Mouse (Mus musculus) T-cell, adult 2 months (primary cell): ENCODE results near the gene Gm20708.
"Not testable (repeated sequence)": the region's sequence is repeated elsewhere in the genome, so short reads cannot be mapped to it uniquely, and the experiment has no call there.

Source experiments
- DNase-seq: peaks from one replicate; pipeline ENCODE4 v3.0.0; 2022; ENCODE audit warnings: low spot score

Gene Gm20708

GRCm38 (mm10) chr11:117781199-117781821 lies 28.2 kb upstream of the Gm20708 start:
- DNase-seq = peak; percentile 68

- peak; percentile 84 for DNase-seq
Observed at GRCm38 (mm10) chr11:117781993-117782704, 27.3 kb upstream of the Gm20708 start, which contains the start of the genes Tmc8 and Tmc6. Gene Tmc8, plus strand, starts transcription at chr11:117782076. Gene Tmc6, minus strand, starts transcription at chr11:117782198.

- DNase-seq = no peak
Observed at GRCm38 (mm10) chr11:117782705-117783034, 26.8 kb upstream of the Gm20708 start.

- DNase-seq = peak; percentile 80
Observed at GRCm38 (mm10) chr11:117783089-117783488, 26.4 kb upstream of the Gm20708 start.

GRCm38 (mm10) chr11:117783683-117784309 lies 25.7 kb upstream of the Gm20708 start:
- DNase-seq = no peak

GRCm38 (mm10) chr11:117786294-117786693 lies 23.2 kb upstream of the Gm20708 start:
- peak; percentile 71 for DNase-seq

- not testable (repeated sequence) for DNase-seq
Observed at GRCm38 (mm10) chr11:117788481-117788880, 21.0 kb upstream of the Gm20708 start.

- peak; percentile 62 for DNase-seq
Observed at GRCm38 (mm10) chr11:117790286-117790685, 19.2 kb upstream of the Gm20708 start.

- no peak for DNase-seq
Observed at GRCm38 (mm10) chr11:117790703-117791440, 18.6 kb upstream of the Gm20708 start.

GRCm38 (mm10) chr11:117791441-117791761 lies 18.1 kb upstream of the Gm20708 start:
- no peak for DNase-seq

- DNase-seq = peak; percentile 71
Observed at GRCm38 (mm10) chr11:117792281-117792888, 17.1 kb upstream of the Gm20708 start.

- peak; percentile 57 for DNase-seq
Observed at GRCm38 (mm10) chr11:117794035-117794551, 15.4 kb upstream of the Gm20708 start.

- DNase-seq = no peak
Observed at GRCm38 (mm10) chr11:117796954-117797353, 12.5 kb upstream of the Gm20708 start.

- no peak for DNase-seq
Observed at GRCm38 (mm10) chr11:117797511-117798159, 11.8 kb upstream of the Gm20708 start, which contains the start of gene 6030468B19Rik. Gene 6030468B19Rik, plus strand, starts transcription at chr11:117797660.

- DNase-seq = no peak
Observed at GRCm38 (mm10) chr11:117798160-117798541, 11.3 kb upstream of the Gm20708 start.

- no peak for DNase-seq
Observed at GRCm38 (mm10) chr11:117799174-117799573, 10.3 kb upstream of the Gm20708 start.

GRCm38 (mm10) chr11:117800038-117800437 lies 9.4 kb upstream of the Gm20708 start:
- no peak for DNase-seq

GRCm38 (mm10) chr11:117801650-117802049 lies 7.8 kb upstream of the Gm20708 start:
- DNase-seq = no peak

GRCm38 (mm10) chr11:117803166-117803688 lies 6.2 kb upstream of the Gm20708 start:
- DNase-seq = no peak

GRCm38 (mm10) chr11:117806781-117807180 lies 2.7 kb upstream of the Gm20708 start:
- no peak for DNase-seq
